Mouse (Mus musculus) brain, embryonic 18.5 days (tissue): ENCODE measurements at regions not wholly inside any gene's neighbourhood (a gene's known extent, or its start where the extent isn't known, plus 50 kb on each side); places are given as distances from the start of the nearest gene placed in this dataset.

Source experiments
- DNase-seq: peaks from one replicate; pipeline ENCODE4 v3.0.0-alpha.2; 2012; ENCODE audit warnings: low read depth, low spot score

DNA sequence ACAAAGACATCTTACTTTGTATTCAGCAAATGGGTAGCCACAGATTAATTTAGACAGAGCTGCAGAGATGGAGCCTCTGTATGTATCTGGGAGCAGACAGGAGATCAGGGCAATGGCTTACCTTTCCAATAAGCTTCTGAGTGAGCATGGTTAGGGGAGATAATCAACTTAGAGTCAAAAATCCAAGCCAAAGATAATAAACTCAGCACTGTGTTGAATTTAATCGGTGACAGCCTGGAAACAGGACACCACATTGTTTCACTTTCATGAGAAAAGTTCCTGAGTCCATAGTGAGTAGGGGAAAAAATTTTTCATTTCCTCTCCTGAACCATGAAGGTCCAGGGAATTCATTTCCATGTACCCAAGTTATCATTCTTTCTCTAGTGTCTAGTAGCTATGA is 70.7 kb upstream of the Arsj start:
- DNase-seq = no peak

- no peak for DNase-seq
These were observed 69.8 kb upstream of the Arsj start for GRCm38 (mm10) chr3:126293645-126294044.

DNA sequence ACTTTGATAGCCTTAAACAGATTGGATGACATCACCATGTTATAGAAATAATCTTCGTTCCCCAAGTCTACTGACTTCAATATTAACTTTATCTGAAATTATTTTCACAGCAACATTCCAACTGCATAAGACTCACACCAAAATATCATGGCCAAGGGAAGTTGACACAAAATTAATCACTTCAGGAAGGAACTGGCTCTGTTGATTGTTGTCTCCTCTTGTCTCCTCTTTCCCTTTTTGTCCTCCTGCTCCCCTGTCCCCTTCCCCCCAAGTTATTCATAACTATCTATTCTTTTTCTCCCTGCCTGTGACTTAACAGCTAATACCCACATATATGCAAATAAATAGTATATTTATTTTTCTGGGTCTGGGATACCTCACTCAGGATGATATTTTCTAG is 67.6 kb upstream of the Arsj start:
- no peak for DNase-seq

DNA sequence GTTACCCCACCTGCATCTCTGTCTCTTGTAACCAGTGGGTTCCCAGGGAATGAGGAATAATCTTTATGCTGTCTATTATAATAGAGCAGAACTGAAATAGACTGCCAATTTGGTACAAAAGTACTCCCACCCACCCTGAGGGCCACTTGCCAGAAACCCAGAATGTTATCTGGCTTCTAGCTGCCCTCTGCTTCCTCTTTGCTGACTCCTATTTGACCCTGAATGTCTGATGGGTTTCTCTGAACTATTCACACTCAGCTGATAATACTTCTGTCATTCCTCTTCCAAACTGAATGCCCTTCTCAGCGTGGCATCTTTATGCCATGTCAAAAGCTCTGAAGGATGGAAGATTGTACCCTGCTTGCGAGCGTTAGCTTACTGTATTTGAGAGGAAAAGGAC is 64.2 kb upstream of the Arsj start:
- DNase-seq = no peak

- DNase-seq = no peak
These were observed 55.2 kb upstream of the Arsj start for GRCm38 (mm10) chr3:126308303-126308702.
